Mouse (Mus musculus): ENCODE data around the gene Tmem120b.
"Not testable (repeated sequence)": the region's sequence is repeated elsewhere in the genome, so short reads cannot be mapped to it uniquely, and the experiment has no call there.

The Tmem120b gene

GRCm38 (mm10) chr5:123051736-123052135 is 16.5 kb upstream of the Tmem120b start:
- DNase-seq (ENCODE audit: low read depth, low spot score): no peak

GRCm38 (mm10) chr5:123057366-123058250 is 10.6 kb upstream of the Tmem120b start:
- DNase-seq (ENCODE audit: low read depth, low spot score): peak; percentile 99

GRCm38 (mm10) chr5:123058251-123059102 is 9.7 kb upstream of the Tmem120b start:
- DNase-seq (ENCODE audit: low read depth, low spot score): no peak

GRCm38 (mm10) chr5:123059757-123060520 is 8.3 kb upstream of the Tmem120b start:
- no peak for DNase-seq (ENCODE audit: low read depth, low spot score)

GRCm38 (mm10) chr5:123060706-123061401 is 7.4 kb upstream of the Tmem120b start:
- DNase-seq (ENCODE audit: low read depth, low spot score): no peak

GRCm38 (mm10) chr5:123061402-123061749 is 6.8 kb upstream of the Tmem120b start:
- DNase-seq (ENCODE audit: low read depth, low spot score): not testable (repeated sequence)

GRCm38 (mm10) chr5:123063141-123063540 is 5.1 kb upstream of the Tmem120b start:
- no peak for DNase-seq (ENCODE audit: low read depth, low spot score)

GRCm38 (mm10) chr5:123064207-123064606 is 4.0 kb upstream of the Tmem120b start:
- peak; percentile 89 for DNase-seq (ENCODE audit: low read depth, low spot score)

GRCm38 (mm10) chr5:123067395-123067995 is 720 bp upstream of the Tmem120b start:
- no peak for DNase-seq (ENCODE audit: low read depth, low spot score)

GRCm38 (mm10) chr5:123068714-123069113 is 499 bp downstream of the Tmem120b start:
- no peak for DNase-seq (ENCODE audit: low read depth, low spot score)

GRCm38 (mm10) chr5:123075576-123076418 is 7.6 kb downstream of the Tmem120b start:
- peak; percentile 72 for DNase-seq (ENCODE audit: low read depth, low spot score)

GRCm38 (mm10) chr5:123076419-123077281 is 8.4 kb downstream of the Tmem120b start:
- DNase-seq (ENCODE audit: low read depth, low spot score): no peak

- no peak for DNase-seq (ENCODE audit: low read depth, low spot score)
Measured at GRCm38 (mm10) chr5:123079568-123079967, 11.4 kb downstream of the Tmem120b start.

- DNase-seq (ENCODE audit: low read depth, low spot score): no peak
Measured at GRCm38 (mm10) chr5:123080041-123080440, 11.8 kb downstream of the Tmem120b start.

- DNase-seq (ENCODE audit: low read depth, low spot score): no peak
Measured at GRCm38 (mm10) chr5:123080510-123080909, 12.3 kb downstream of the Tmem120b start.

- no peak for DNase-seq (ENCODE audit: low read depth, low spot score)
Measured at GRCm38 (mm10) chr5:123083340-123084050, 15.3 kb downstream of the Tmem120b start.

GRCm38 (mm10) chr5:123086501-123086900 is 18.3 kb downstream of the Tmem120b start:
- no peak for DNase-seq (ENCODE audit: low read depth, low spot score)

- no peak for DNase-seq (ENCODE audit: low read depth, low spot score)
Measured at GRCm38 (mm10) chr5:123088784-123089183, 20.6 kb downstream of the Tmem120b start.
